Mouse (Mus musculus): Measurements from ENCODE around the gene Trio. TPM values are rescaled to one million over a fixed set of nuclear protein-coding genes. Genes with fewer than 3 reads are reported as not detected.

The Trio gene
- polyA plus RNA-seq, 1 experiment from 2014 or later: 2.8 TPM

DNA sequence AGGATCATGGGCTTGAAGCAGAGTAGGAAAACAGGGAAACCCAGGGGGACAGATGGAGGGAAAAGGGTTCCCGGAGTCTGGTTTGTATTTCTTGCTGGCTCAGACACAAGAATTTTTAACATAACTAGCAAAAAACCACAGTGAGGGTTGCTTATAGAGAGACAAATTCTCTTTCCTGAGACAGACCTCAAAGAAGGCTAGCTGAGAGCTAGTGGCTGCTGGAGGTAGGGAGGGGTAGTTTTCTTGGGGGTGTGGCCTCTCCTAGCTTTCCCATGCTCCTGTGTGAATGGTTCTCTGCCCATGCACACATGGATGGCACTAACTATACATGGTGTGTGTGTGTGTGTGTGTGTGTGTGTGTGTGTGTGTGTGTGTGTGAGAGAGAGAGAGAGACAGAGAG, 265.0 kb downstream of the Trio start:
- WGBS (ENCODE audit: insufficient replicate concordance): 79% methylated on average over 1 of the region's 1 CpGs
- no peaks in the 10 kb centered on the region for H3K27me3 ChIP-seq
- no peak for ATAC-seq (ENCODE audit: insufficient read depth)
- H3K9ac ChIP-seq: no peak overlapping the region
- H3K36me3 ChIP-seq (replicated peaks): peaks cover 14% of the 10 kb centered on the region; the same call in 1 of the 2 replicates
- H3K9me3 ChIP-seq (replicated peaks): no peaks in the 10 kb centered on the region
- H3K4me2 ChIP-seq: no peak overlapping the region
- no peaks in the 10 kb centered on the region for H3K4me1 ChIP-seq (replicated peaks)
- no peak overlapping the region for H3K4me3 ChIP-seq (replicated peaks)
- no peak overlapping the region for H3K27ac ChIP-seq (replicated peaks)

DNA sequence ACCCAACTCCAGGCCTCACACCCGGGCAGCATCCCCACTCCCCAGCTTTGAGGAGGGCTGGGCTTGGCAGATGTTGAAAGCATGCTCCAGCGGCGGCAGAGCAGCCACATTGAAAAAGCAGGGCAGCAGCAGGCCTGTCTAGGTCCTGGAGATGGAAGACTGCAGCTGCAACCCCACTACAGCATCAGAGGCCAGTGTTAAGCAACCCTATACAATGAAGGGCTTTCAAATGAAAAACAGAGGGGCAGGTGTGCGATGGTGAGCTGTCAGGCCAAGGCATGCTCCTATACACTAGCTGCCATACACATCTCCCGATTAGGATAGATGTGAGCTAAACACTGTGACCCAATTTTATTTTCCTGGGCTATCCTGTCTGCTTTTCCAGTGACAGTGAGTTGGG, 265.8 kb downstream of the Trio start:
- no peak for ATAC-seq (ENCODE audit: insufficient read depth)
- no peaks in the 10 kb centered on the region for H3K4me1 ChIP-seq (replicated peaks)
- no peaks in the 10 kb centered on the region for H3K9me3 ChIP-seq (replicated peaks)
- H3K9ac ChIP-seq: no peak overlapping the region
- H3K36me3 ChIP-seq (replicated peaks): peaks cover 14% of the 10 kb centered on the region
- H3K27me3 ChIP-seq: no peaks in the 10 kb centered on the region
- 69% methylated on average over 5 of the region's 5 CpGs for WGBS (ENCODE audit: insufficient replicate concordance)
- H3K27ac ChIP-seq (replicated peaks): no peak overlapping the region
- H3K4me2 ChIP-seq: no peak overlapping the region
- H3K4me3 ChIP-seq (replicated peaks): no peak overlapping the region

- Histone ChIP-seq H3K36me3 (replicated peaks) (peaks cover 20% of the 10 kb centered on the region), H3K4me3 (replicated peaks) (no peak overlapping the region), H3K4me2 (no peak overlapping the region), H3K4me1 (replicated peaks) (no peaks in the 10 kb centered on the region), H3K27ac (replicated peaks) (no peak overlapping the region), H3K9ac (no peak overlapping the region), H3K9me3 (replicated peaks) (no peaks in the 10 kb centered on the region), H3K27me3 (no peaks in the 10 kb centered on the region)
- 63% methylated on average over 6 of the region's 6 CpGs for WGBS (ENCODE audit: insufficient replicate concordance)
- ATAC-seq (ENCODE audit: insufficient read depth): no peak
Measured at GRCm38 (mm10) chr15:27758680-27759079, 267.0 kb downstream of the Trio start.

DNA sequence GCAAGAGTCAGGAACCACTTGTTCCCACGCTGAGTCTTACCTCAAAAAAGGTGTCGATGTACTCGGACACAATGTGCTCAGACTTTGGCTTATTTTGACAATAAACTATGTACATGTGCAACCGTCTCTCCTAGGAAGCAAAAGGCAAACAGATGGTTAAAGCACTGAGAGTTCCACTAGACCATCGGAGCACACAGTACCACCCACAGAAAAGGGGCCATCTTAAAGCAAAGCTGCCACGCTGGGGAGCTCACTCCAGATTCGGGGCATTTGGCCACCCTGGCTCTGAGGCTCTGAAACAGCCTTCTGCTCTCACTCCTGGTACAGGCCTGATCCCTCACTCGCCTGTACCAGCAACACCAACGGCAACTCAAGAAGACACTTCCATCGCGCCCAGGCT, 269.2 kb downstream of the Trio start:
- Histone ChIP-seq H3K4me2 (no peak overlapping the region), H3K9me3 (replicated peaks) (no peaks in the 10 kb centered on the region), H3K27ac (replicated peaks) (no peak overlapping the region), H3K4me3 (replicated peaks) (no peak overlapping the region), H3K4me1 (replicated peaks) (no peaks in the 10 kb centered on the region), H3K9ac (no peak overlapping the region), H3K36me3 (replicated peaks) (peaks cover 25% of the 10 kb centered on the region), H3K27me3 (no peaks in the 10 kb centered on the region)
- ATAC-seq (ENCODE audit: insufficient read depth): no peak
- WGBS (ENCODE audit: insufficient replicate concordance): 74% methylated on average over 11 of the region's 11 CpGs

DNA sequence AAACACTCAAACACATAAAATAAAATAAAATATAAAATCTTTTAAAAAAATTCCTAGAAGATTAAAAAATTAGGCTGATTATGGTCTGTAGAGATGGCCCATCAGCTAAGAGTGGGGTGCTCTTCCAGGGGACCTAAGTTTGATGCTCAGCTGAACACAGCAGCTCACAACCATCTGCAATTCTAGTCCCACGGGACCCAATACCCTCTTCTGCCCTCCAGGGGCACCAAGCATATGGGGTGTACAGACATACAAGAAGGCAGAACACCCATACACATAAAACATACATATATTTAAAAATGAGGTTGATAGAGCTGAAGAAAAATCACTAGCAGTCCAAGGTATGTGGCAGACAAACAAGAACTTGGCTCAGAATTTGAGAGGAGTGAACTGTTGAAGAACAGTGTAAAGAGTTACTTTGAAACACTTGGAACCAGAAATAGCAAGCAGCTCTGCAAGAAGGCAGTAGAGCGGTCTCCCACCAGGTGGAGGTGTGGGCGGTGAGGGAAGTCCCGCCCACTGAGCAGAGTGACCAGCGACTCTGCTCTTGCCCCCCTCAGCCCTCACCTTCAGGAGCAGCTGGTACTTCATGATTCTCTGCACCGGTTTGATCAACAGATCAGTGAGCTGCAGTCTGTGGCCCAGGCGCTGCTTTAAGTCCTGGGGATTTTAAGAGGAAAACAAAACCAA, 270.9 kb downstream of the Trio start:
- no peak for ATAC-seq (ENCODE audit: insufficient read depth)
- 66% methylated on average over 7 of the region's 7 CpGs for WGBS (ENCODE audit: insufficient replicate concordance)
- peaks cover 22% of the 10 kb centered on the region for H3K36me3 ChIP-seq (replicated peaks)
- H3K27ac ChIP-seq (replicated peaks): no peak overlapping the region
- H3K4me1 ChIP-seq (replicated peaks): no peaks in the 10 kb centered on the region
- H3K9me3 ChIP-seq (replicated peaks): no peaks in the 10 kb centered on the region
- H3K4me3 ChIP-seq (replicated peaks): no peak overlapping the region
- no peaks in the 10 kb centered on the region for H3K27me3 ChIP-seq
- no peak overlapping the region for H3K4me2 ChIP-seq
- H3K9ac ChIP-seq: no peak overlapping the region

DNA sequence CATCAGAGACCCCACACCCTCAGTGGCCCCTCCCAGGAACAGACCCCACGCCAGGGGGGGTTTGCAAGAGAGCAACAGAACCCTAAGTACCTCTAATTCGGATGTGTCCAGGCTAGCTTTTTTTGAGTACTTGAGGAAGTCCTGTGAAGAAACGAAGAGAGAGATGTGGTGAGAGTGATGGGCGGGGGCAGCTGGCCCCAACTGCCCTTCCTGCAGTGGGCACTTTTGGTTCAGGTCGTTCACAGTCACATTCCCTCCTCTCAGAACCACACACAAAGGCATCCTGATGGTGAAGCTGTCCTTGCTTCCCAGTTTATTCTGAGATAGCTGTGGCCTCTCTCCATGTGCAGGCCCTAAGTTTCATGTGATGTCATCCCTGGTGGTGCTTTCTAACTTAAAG, 271.7 kb downstream of the Trio start:
- H3K9ac ChIP-seq: no peak overlapping the region
- no peak for ATAC-seq (ENCODE audit: insufficient read depth)

GRCm38 (mm10) chr15:27752677-27753342, 272.8 kb downstream of the Trio start:
- Histone ChIP-seq H3K36me3 (replicated peaks) (peaks cover 26% of the 10 kb centered on the region), H3K9me3 (replicated peaks) (no peaks in the 10 kb centered on the region), H3K9ac (no peak overlapping the region), H3K27ac (replicated peaks) (no peak overlapping the region), H3K4me1 (replicated peaks) (no peaks in the 10 kb centered on the region), H3K4me3 (replicated peaks) (no peak overlapping the region), H3K4me2 (no peak overlapping the region), H3K27me3 (no peaks in the 10 kb centered on the region)
- no peak for ATAC-seq (ENCODE audit: insufficient read depth)
- 69% methylated on average over 7 of the region's 7 CpGs for WGBS (ENCODE audit: insufficient replicate concordance)

More for the DNA sequence above, 271.7 kb downstream of the Trio start:
- Histone ChIP-seq H3K9me3 (replicated peaks) (no peaks in the 10 kb centered on the region), H3K4me1 (replicated peaks) (no peaks in the 10 kb centered on the region), H3K27ac (replicated peaks) (no peak overlapping the region), H3K27me3 (no peaks in the 10 kb centered on the region), H3K4me3 (replicated peaks) (no peak overlapping the region), H3K36me3 (replicated peaks) (peaks cover 20% of the 10 kb centered on the region; the same call in 1 of the 2 replicates), H3K4me2 (no peak overlapping the region)
- WGBS (ENCODE audit: insufficient replicate concordance): 46% methylated on average over 5 of the region's 5 CpGs

- no peaks in the 10 kb centered on the region for H3K27me3 ChIP-seq
- no peaks in the 10 kb centered on the region for H3K4me1 ChIP-seq (replicated peaks)
- H3K9me3 ChIP-seq (replicated peaks): no peaks in the 10 kb centered on the region
- H3K27ac ChIP-seq (replicated peaks): no peak overlapping the region
- no peak overlapping the region for H3K4me2 ChIP-seq
- no peak overlapping the region for H3K9ac ChIP-seq
- H3K36me3 ChIP-seq (replicated peaks): peaks cover 30% of the 10 kb centered on the region
- ATAC-seq (ENCODE audit: insufficient read depth): no peak
- 66% methylated on average over 12 of the region's 12 CpGs for WGBS (ENCODE audit: insufficient replicate concordance)
- no peak overlapping the region for H3K4me3 ChIP-seq (replicated peaks)
Measured at GRCm38 (mm10) chr15:27751612-27752405, 273.8 kb downstream of the Trio start.

GRCm38 (mm10) chr15:27748739-27749138, 276.9 kb downstream of the Trio start:
- Histone ChIP-seq H3K4me3 (replicated peaks) (no peak overlapping the region), H3K4me2 (no peak overlapping the region), H3K9ac (no peak overlapping the region), H3K27me3 (no peaks in the 10 kb centered on the region), H3K27ac (replicated peaks) (no peak overlapping the region), H3K36me3 (replicated peaks) (peaks cover 17% of the 10 kb centered on the region), H3K9me3 (replicated peaks) (no peaks in the 10 kb centered on the region), H3K4me1 (replicated peaks) (0 out of 2 replicates have a peak, but pooled peaks cover 4% of the 10 kb centered on the region)
- 69% methylated on average over 8 of the region's 8 CpGs for WGBS (ENCODE audit: insufficient replicate concordance)
- no peak for ATAC-seq (ENCODE audit: insufficient read depth)

- H3K27ac ChIP-seq (replicated peaks): no peak overlapping the region
- no peak for ATAC-seq (ENCODE audit: insufficient read depth)
- H3K4me1 ChIP-seq (replicated peaks): 0 out of 2 replicates have a peak, but pooled peaks cover 4% of the 10 kb centered on the region
- no peak overlapping the region for H3K4me2 ChIP-seq
- H3K27me3 ChIP-seq: no peaks in the 10 kb centered on the region
- H3K4me3 ChIP-seq (replicated peaks): no peak overlapping the region
- no peak overlapping the region for H3K9ac ChIP-seq
- H3K9me3 ChIP-seq (replicated peaks): no peaks in the 10 kb centered on the region
- H3K36me3 ChIP-seq (replicated peaks): peaks cover 15% of the 10 kb centered on the region
- 81% methylated on average over 18 of the region's 18 CpGs for WGBS (ENCODE audit: insufficient replicate concordance)
Measured at GRCm38 (mm10) chr15:27747512-27747911, 278.1 kb downstream of the Trio start.

DNA sequence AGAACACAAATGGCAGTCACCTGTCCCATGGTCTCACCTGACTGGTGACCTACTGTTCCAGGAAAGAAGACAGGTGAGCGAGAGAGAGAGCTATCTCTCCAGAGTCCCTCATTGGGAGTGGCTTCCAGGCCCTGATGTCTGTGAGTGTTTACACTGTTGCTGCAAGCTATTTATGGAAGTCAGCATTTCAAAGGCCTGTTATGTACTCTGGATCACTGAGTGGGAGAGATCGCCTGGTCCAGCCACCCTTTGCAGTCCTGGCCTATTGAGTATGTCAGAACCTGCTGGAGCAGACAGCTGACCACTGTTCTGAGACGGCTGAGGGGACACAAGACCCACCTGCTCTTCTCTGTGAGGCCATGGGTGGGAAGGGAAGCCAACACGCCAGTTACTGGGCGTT, 280.7 kb downstream of the Trio start:
- H3K27me3 ChIP-seq: no peaks in the 10 kb centered on the region
- H3K27ac ChIP-seq (replicated peaks): no peak overlapping the region
- H3K4me2 ChIP-seq: no peak overlapping the region
- H3K9ac ChIP-seq: no peak overlapping the region
- WGBS (ENCODE audit: insufficient replicate concordance): 63% methylated on average over 5 of the region's 5 CpGs
- no peaks in the 10 kb centered on the region for H3K9me3 ChIP-seq (replicated peaks)
- no peak for ATAC-seq (ENCODE audit: insufficient read depth)
- H3K36me3 ChIP-seq (replicated peaks): peaks cover 18% of the 10 kb centered on the region
- H3K4me1 ChIP-seq (replicated peaks): 0 out of 2 replicates have a peak, but pooled peaks cover 4% of the 10 kb centered on the region
- H3K4me3 ChIP-seq (replicated peaks): no peak overlapping the region

Data from liver, embryonic 15.5 days (tissue).